Comparison of ENCODE assay signal across 9 mouse cellular contexts in the genomic region with DNA sequence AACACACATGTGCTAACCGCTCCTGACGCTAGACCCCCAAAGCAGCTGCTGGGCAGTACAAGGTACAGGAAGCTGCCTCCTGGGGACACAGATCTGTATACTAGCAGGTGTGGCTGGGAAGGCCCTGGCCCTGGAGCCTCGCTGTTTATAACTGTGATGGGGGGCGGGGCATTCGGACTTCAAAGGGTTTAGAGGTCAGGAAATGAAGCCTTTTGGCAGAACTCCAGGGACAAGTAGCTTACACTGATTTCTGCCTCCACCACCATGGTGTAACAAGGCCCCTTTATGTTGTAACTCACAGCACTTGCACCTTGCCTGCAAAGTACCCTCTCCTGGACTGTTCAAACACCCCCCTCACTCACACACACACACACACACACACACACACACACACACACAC.
DNase-seq lines count a peak whose midpoint lies in the region; ATAC-seq and TF ChIP-seq lines count a peak whose summit lies in the region.
"Had no signal": no experiment of that assay in that cellular context is flagged by ENCODE, and none has a peak within 500 bp of the region (broad histone marks: within the 10 kb centered on the region; RNA-seq: fewer than 3 reads in every experiment).

No protein-coding gene starts in this region.

- H3K9me3 ChIP-seq in hindbrain, embryonic 15.5 days, result no peaks in the 10 kb centered on the region
- H3K9me3 ChIP-seq in limb, embryonic 14.5 days (ENCODE audit: control insufficient read depth, low read length), result no peaks in the 10 kb centered on the region
- H3K9me3 ChIP-seq in midbrain, postnatal 0 days (ENCODE audit: low read length), result no peaks in the 10 kb centered on the region
- H3K9me3 ChIP-seq: G1E had no signal

- DNase-seq in left cerebral cortex, postnatal 4 days, result peak; percentile 24
- DNase-seq in left cerebral cortex, postnatal 36 days (ENCODE audit: low spot score in 2 of 2), result no peak
- DNase-seq in embryo, embryonic 11 days, result peak; percentile 64
- peak; percentile 36 for DNase-seq in limb, embryonic 14.5 days (ENCODE audit: low spot score)
- peak; percentile 9 for DNase-seq in retina, embryonic 14.5 days (ENCODE audit: low spot score)
- no peak for DNase-seq in urinary bladder, adult 18-20 months (ENCODE audit: low spot score in 2 of 2)
- no peak for DNase-seq in midbrain, postnatal 0 days (ENCODE audit: low spot score)

- peak; percentile 53; the same call in 1 of the 2 replicates for ATAC-seq in hindbrain, embryonic 15.5 days (ENCODE audit: low FRiP score, low read depth)
- ATAC-seq in limb, embryonic 14.5 days (ENCODE audit: low FRiP score, low read depth), result peak; percentile 13; the same call in 1 of the 2 replicates
- ATAC-seq in midbrain, postnatal 0 days (ENCODE audit: low FRiP score), result no peak

- no peak overlapping the region for H3K4me2 ChIP-seq in hindbrain, embryonic 15.5 days
- no peak overlapping the region for H3K4me2 ChIP-seq in limb, embryonic 14.5 days (replicated peaks; ENCODE audit: low read depth, low read length, severe bottlenecking)
- no peak overlapping the region for H3K4me2 ChIP-seq in midbrain, postnatal 0 days (ENCODE audit: low read depth, low read length, poor library complexity, severe bottlenecking)

- no peak overlapping the region for H3K27ac ChIP-seq in hindbrain, embryonic 15.5 days (replicated peaks)
- H3K27ac ChIP-seq in limb, embryonic 14.5 days (replicated peaks; ENCODE audit: low read depth, low read length), result no peak overlapping the region
- no peak overlapping the region for H3K27ac ChIP-seq in midbrain, postnatal 0 days (ENCODE audit: low read depth, low read length)

- no peaks in the 10 kb centered on the region for H3K36me3 ChIP-seq in hindbrain, embryonic 15.5 days
- H3K36me3 ChIP-seq in limb, embryonic 14.5 days (ENCODE audit: control insufficient read depth, insufficient read depth, low read length), result no peaks in the 10 kb centered on the region
- no peaks in the 10 kb centered on the region for H3K36me3 ChIP-seq in midbrain, postnatal 0 days (ENCODE audit: insufficient read depth, low read length)
- H3K36me3 ChIP-seq: G1E had no signal

- 40% methylated on average over 5 of the region's 5 CpGs for WGBS in hindbrain, embryonic 15.5 days
- 6% methylated on average over 5 of the region's 5 CpGs for WGBS in limb, embryonic 14.5 days
- 29% methylated on average over 5 of the region's 5 CpGs for whole genome bisulfite sequencing in midbrain, postnatal 0 days

- H3K4me1 ChIP-seq in hindbrain, embryonic 15.5 days (replicated peaks), result no peaks in the 10 kb centered on the region
- peaks cover 35% of the 10 kb centered on the region for H3K4me1 ChIP-seq in limb, embryonic 14.5 days (ENCODE audit: control insufficient read depth, insufficient read depth, low read length)
- H3K4me1 ChIP-seq in midbrain, postnatal 0 days (ENCODE audit: insufficient read depth, low read length), result no peaks in the 10 kb centered on the region

- H3K27me3 ChIP-seq in hindbrain, embryonic 15.5 days, result no peaks in the 10 kb centered on the region
- H3K27me3 ChIP-seq in limb, embryonic 14.5 days (ENCODE audit: control insufficient read depth, insufficient read depth, low read length), result no peaks in the 10 kb centered on the region
- no peaks in the 10 kb centered on the region for H3K27me3 ChIP-seq in midbrain, postnatal 0 days (ENCODE audit: insufficient read depth, low read length)

- H3K9ac ChIP-seq in hindbrain, embryonic 15.5 days, result no peak overlapping the region
- H3K9ac ChIP-seq in limb, embryonic 14.5 days (ENCODE audit: low read depth, low read length, severe bottlenecking), result no peak overlapping the region
- no peak overlapping the region for H3K9ac ChIP-seq in midbrain, postnatal 0 days (replicated peaks; ENCODE audit: low read length, poor library complexity, severe bottlenecking)

- no peak for TF ChIP-seq POLR2A in limb, embryonic 14.5 days (IDR thresholded peaks at IDR 0.05; ENCODE audit: borderline replicate concordance, extremely low read depth, insufficient read depth, insufficient read length)

- intact Hi-C loops in left cerebral cortex, postnatal 4 days (cut with DNase I), result no loop called here
- intact Hi-C loops in left cerebral cortex, postnatal 36 days (cut with DNase I), result no loop called here

- H3K4me3 ChIP-seq in hindbrain, embryonic 15.5 days, result no peak overlapping the region
- H3K4me3 ChIP-seq in limb, embryonic 14.5 days (replicated peaks; ENCODE audit: low read length), result no peak overlapping the region
- no peak overlapping the region for H3K4me3 ChIP-seq in midbrain, postnatal 0 days (ENCODE audit: low read depth, low read length)

- no peak for TF ChIP-seq CTCF in midbrain, postnatal 0 days (IDR thresholded peaks at IDR 0.05)

Comparison
In these comparisons a context has a peak if more than half of its experiments do, and no peak if none do; other contexts are left out.
1. DNase-seq: peak in left cerebral cortex, postnatal 4 days (single experiment), embryo, embryonic 11 days (single experiment), limb, embryonic 14.5 days (single experiment) and retina, embryonic 14.5 days (single experiment); none in left cerebral cortex, postnatal 36 days (0 of 2), urinary bladder, adult 18-20 months (0 of 2) and midbrain, postnatal 0 days (single experiment).